Comparison of ENCODE assay signal across 11 mouse cellular contexts in the genomic region with DNA sequence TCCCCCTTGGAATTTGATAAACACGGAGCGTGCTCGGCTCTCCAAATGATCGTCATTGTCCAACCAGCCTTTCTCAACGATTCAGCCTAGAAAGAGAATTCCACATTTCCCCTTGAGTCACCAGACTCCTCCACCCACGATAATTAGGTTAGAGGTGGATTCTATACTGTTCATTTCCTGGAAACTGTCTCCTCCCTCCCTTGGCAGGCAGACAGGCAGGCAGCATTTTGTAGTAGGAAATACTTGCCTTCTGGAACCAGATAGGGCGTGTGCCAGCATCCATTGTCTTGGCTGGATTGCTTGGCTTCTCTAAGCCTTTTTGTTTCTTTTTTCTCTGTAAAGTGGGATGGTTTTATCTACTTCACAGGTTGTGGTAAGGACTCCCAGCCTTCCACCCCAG. TPM values are rescaled to one million over a fixed set of nuclear protein-coding genes. Genes with fewer than 3 reads are reported as not detected.
DNase-seq lines count a peak whose midpoint lies in the region; ATAC-seq and TF ChIP-seq lines count a peak whose summit lies in the region.
"Had no signal": no experiment of that assay in that cellular context is flagged by ENCODE, and none has a peak within 500 bp of the region (broad histone marks: within the 10 kb centered on the region; RNA-seq: fewer than 3 reads in every experiment).

No protein-coding gene starts in this region.

- no peaks in the 10 kb centered on the region for H3K9me3 ChIP-seq in hindbrain, embryonic 14.5 days (ENCODE audit: control insufficient read depth, low read length)
- H3K9me3 ChIP-seq in hindbrain, embryonic 11.5 days (ENCODE audit: control insufficient read depth, low read length), result no peaks in the 10 kb centered on the region
- H3K9me3 ChIP-seq: neural tube, embryonic 12.5 days had no signal

- H3K4me2 ChIP-seq in hindbrain, embryonic 14.5 days (replicated peaks), result no peak overlapping the region
- no peak overlapping the region for H3K4me2 ChIP-seq in hindbrain, embryonic 11.5 days (replicated peaks; ENCODE audit: low read depth, low read length)
- H3K4me2 ChIP-seq: liver, embryonic 11.5 days; neural tube, embryonic 12.5 days had no signal

- peaks cover 24% of the 10 kb centered on the region for H3K4me1 ChIP-seq in thymus, adult 2 months (replicated peaks; ENCODE audit: control insufficient read depth, insufficient read depth, low read length)
- H3K4me1 ChIP-seq in hindbrain, embryonic 14.5 days (replicated peaks; ENCODE audit: control insufficient read depth, insufficient read depth, low read length), result no peaks in the 10 kb centered on the region
- 0 out of 2 replicates have a peak, but pooled peaks cover 2% of the 10 kb centered on the region for H3K4me1 ChIP-seq in hindbrain, embryonic 11.5 days (replicated peaks; ENCODE audit: control insufficient read depth, insufficient read depth, low read length)

- TF ChIP-seq CTCF in thymus, adult 2 months (IDR thresholded peaks at IDR 0.05; ENCODE audit: borderline replicate concordance, control insufficient read depth, extremely low read depth, insufficient read depth, low read length, poor library complexity), result no peak

- no peak overlapping the region for H3K27ac ChIP-seq in thymus, adult 2 months (ENCODE audit: control insufficient read depth, insufficient read depth, low read length)
- H3K27ac ChIP-seq in hindbrain, embryonic 14.5 days, result no peak overlapping the region
- no peak overlapping the region for H3K27ac ChIP-seq in hindbrain, embryonic 11.5 days (ENCODE audit: low read depth, low read length)
- H3K27ac ChIP-seq: layer of hippocampus, adult 2 months; neural tube, embryonic 12.5 days had no signal

- no peak for ATAC-seq in hindbrain, embryonic 14.5 days (ENCODE audit: low FRiP score)
- no peak for ATAC-seq in hindbrain, embryonic 11.5 days (ENCODE audit: low FRiP score)

- H3K36me3 ChIP-seq in thymus, adult 2 months (ENCODE audit: control insufficient read depth, insufficient read depth, low read length), result no peaks in the 10 kb centered on the region
- H3K36me3 ChIP-seq in hindbrain, embryonic 14.5 days (replicated peaks; ENCODE audit: control insufficient read depth, insufficient read depth), result peaks cover 5% of the 10 kb centered on the region; the same call in 1 of the 2 replicates
- no peaks in the 10 kb centered on the region for H3K36me3 ChIP-seq in hindbrain, embryonic 11.5 days (ENCODE audit: control insufficient read depth, insufficient read depth, low read length)

- no peak overlapping the region for H3K4me3 ChIP-seq in thymus, adult 2 months (ENCODE audit: control insufficient read depth, insufficient read depth, low read length)
- no peak overlapping the region for H3K4me3 ChIP-seq in hindbrain, embryonic 14.5 days (replicated peaks; ENCODE audit: low read length)
- no peak overlapping the region for H3K4me3 ChIP-seq in hindbrain, embryonic 11.5 days (ENCODE audit: low read depth, low read length)
- H3K4me3 ChIP-seq: layer of hippocampus, adult 2 months; neural tube, embryonic 12.5 days had no signal

- no peak for TF ChIP-seq POLR2A in thymus, adult 2 months (IDR thresholded peaks at IDR 0.05; ENCODE audit: control insufficient read depth, extremely low read depth, insufficient read depth, low read length, poor library complexity)

- 70% methylated on average over 7 of the region's 7 CpGs for WGBS in thymus, adult 2 months
- WGBS in hindbrain, embryonic 14.5 days, result 73% methylated on average over 7 of the region's 7 CpGs
- 80% methylated on average over 7 of the region's 7 CpGs for WGBS in hindbrain, embryonic 11.5 days

- DNase-seq in 3T3-L1 (ENCODE audit: low read depth, low spot score) (peak; percentile 91), ES-CJ7 (ENCODE audit: low read depth, low spot score) (peak; percentile 89)
- peak; percentile 72 to 73 for DNase-seq in heart, adult 9 months (ENCODE audit: low spot score in 2 of 2)
- DNase-seq in lung, adult 18-20 months, result peak; percentile 68 to 74
- no peak for DNase-seq in cerebellum, postnatal 36 days
- no peak for DNase-seq in thymus, adult 2 months
- no peak for DNase-seq in hindbrain, embryonic 14.5 days (ENCODE audit: low spot score)
- DNase-seq in hindbrain, embryonic 11.5 days (ENCODE audit: low spot score), result no peak

- H3K9ac ChIP-seq in hindbrain, embryonic 14.5 days, result no peak overlapping the region
- H3K9ac ChIP-seq in hindbrain, embryonic 11.5 days (ENCODE audit: low read depth, low read length), result no peak overlapping the region
- H3K9ac ChIP-seq: neural tube, embryonic 12.5 days had no signal

- no peaks in the 10 kb centered on the region for H3K27me3 ChIP-seq in thymus, adult 2 months (ENCODE audit: control insufficient read depth, insufficient read depth, low read length)
- peaks cover 23% of the 10 kb centered on the region for H3K27me3 ChIP-seq in hindbrain, embryonic 14.5 days (ENCODE audit: control insufficient read depth, insufficient read depth, low read length)
- peaks cover 15% of the 10 kb centered on the region for H3K27me3 ChIP-seq in hindbrain, embryonic 11.5 days (ENCODE audit: control insufficient read depth, insufficient read depth, low read length)

RNA-seq across cellular contexts. Expression of a gene that starts 2.7 kb away (rescaled TPM):
- 80.5 and 120 TPM in 2 replicates for polyA plus RNA-seq in thymus, adult 2 months (2012; rRNA removed)
- polyA plus RNA-seq in hindbrain, embryonic 14.5 days (2014; fragmentation: Nextera tagmentation; extraction: Ambion mirVana), result 2.1 and 4.3 TPM in 2 replicates
- 3.6 and 3.8 TPM in 2 replicates for polyA plus RNA-seq in hindbrain, embryonic 11.5 days (2014; fragmentation: Nextera tagmentation; extraction: Ambion mirVana)

RNA-seq across cellular contexts. Expression of a gene that starts 26.4 kb away (rescaled TPM):
- 12.8 and 14.7 TPM in 2 replicates for polyA plus RNA-seq in thymus, adult 2 months (2012; rRNA removed)
- 16.9 and 21.5 TPM in 2 replicates for polyA plus RNA-seq in hindbrain, embryonic 14.5 days (2014; fragmentation: Nextera tagmentation; extraction: Ambion mirVana)
- polyA plus RNA-seq in hindbrain, embryonic 11.5 days (2014; fragmentation: Nextera tagmentation; extraction: Ambion mirVana), result 18.5 and 18.8 TPM in 2 replicates

RNA-seq across cellular contexts. Expression of a gene that starts 29.7 kb away (rescaled TPM):
- polyA plus RNA-seq in thymus, adult 2 months (2012; rRNA removed), result 0.51 and 0.79 TPM in 2 replicates
- not detected in 2 replicates for polyA plus RNA-seq in hindbrain, embryonic 14.5 days (2014; fragmentation: Nextera tagmentation; extraction: Ambion mirVana)
- polyA plus RNA-seq in hindbrain, embryonic 11.5 days (2014; fragmentation: Nextera tagmentation; extraction: Ambion mirVana), result not detected in 2 replicates
- polyA plus RNA-seq: liver, embryonic 11.5 days; neural tube, embryonic 12.5 days had no signal

RNA-seq across cellular contexts. Expression of a gene that starts 41.2 kb away (rescaled TPM):
- 7.7 and 10.3 TPM in 2 replicates for polyA plus RNA-seq in thymus, adult 2 months (2012; rRNA removed)
- 28.7 and 34.7 TPM in 2 replicates for polyA plus RNA-seq in hindbrain, embryonic 14.5 days (2014; fragmentation: Nextera tagmentation; extraction: Ambion mirVana)
- polyA plus RNA-seq in hindbrain, embryonic 11.5 days (2014; fragmentation: Nextera tagmentation; extraction: Ambion mirVana), result 59.4 and 61.8 TPM in 2 replicates

Comparison
In these comparisons a context has a peak if more than half of its experiments do, and no peak if none do; other contexts are left out.
1. DNase-seq: peak in 3T3-L1 (single experiment), ES-CJ7 (single experiment), heart, adult 9 months (2 of 2) and lung, adult 18-20 months (2 of 2); none in cerebellum, postnatal 36 days (0 of 2), thymus, adult 2 months (single experiment), hindbrain, embryonic 14.5 days (single experiment) and hindbrain, embryonic 11.5 days (single experiment).
2. RNA of a gene that starts 2.7 kb away (polyA plus RNA-seq): 80.5 to 120 TPM in thymus, adult 2 months; 2.1 to 4.3 TPM in hindbrain, embryonic 14.5 days and 3.6 to 3.8 TPM in hindbrain, embryonic 11.5 days; every median in the first group is over 10 times any median in the second.